Mouse (Mus musculus) limb, embryonic 11.5 days (tissue): ENCODE measurements at regions not wholly inside any gene's neighbourhood (a gene's known extent, or its start where the extent isn't known, plus 50 kb on each side); places are given as distances from the start of the nearest gene placed in this dataset.

ENCODE experiments used
- ATAC-seq: fragments of 200-750 bp; cut with Nextera tagmentation; 2 replicates; pipeline ENCODE4 v1.8.0; 2017; ENCODE audit warnings: low read depth; ENCODE audit not compliant: insufficient number of reproducible peaks, low FRiP score, low TSS enrichment
- DNase-seq: peaks from one replicate; pipeline ENCODE4 v3.0.0-alpha.2; 2015; ENCODE audit warnings: low spot score
- H3K27ac ChIP-seq: fragments of 300-500 bp; sonication (generic); replicated peaks from 2 replicates; pipeline ENCODE4 v1.5.1; 2014; ENCODE audit warnings: low read depth, mild to moderate bottlenecking, low read length
- H3K27me3 ChIP-seq: fragments of 300-500 bp; sonication (generic); 2 replicates; pipeline ENCODE4 v1.6.1; 2014; ENCODE audit warnings: mild to moderate bottlenecking, low read length, mixed read lengths; ENCODE audit not compliant: control insufficient read depth, insufficient read depth
- H3K36me3 ChIP-seq: fragments of 300-500 bp; sonication (generic); 2 replicates; pipeline ENCODE4 v1.6.1; 2014; ENCODE audit warnings: mild to moderate bottlenecking, low read length, moderate library complexity, mixed read lengths; ENCODE audit not compliant: control insufficient read depth, insufficient read depth
- H3K4me1 ChIP-seq: fragments of 300-500 bp; sonication (generic); 2 replicates; pipeline ENCODE4 v1.6.1; 2014; ENCODE audit warnings: low read length, mixed read lengths; ENCODE audit not compliant: control insufficient read depth, insufficient read depth
- H3K4me2 ChIP-seq: fragments of 300-500 bp; sonication (generic); 2 replicates; pipeline ENCODE4 v1.6.1; 2014; ENCODE audit warnings: low read depth, mild to moderate bottlenecking, moderate library complexity; ENCODE audit not compliant: severe bottlenecking
- H3K4me3 ChIP-seq: fragments of 300-500 bp; sonication (generic); 2 replicates; pipeline ENCODE4 v1.5.1; 2014; ENCODE audit warnings: low read depth, low read length
- H3K9ac ChIP-seq: fragments of 300-500 bp; sonication (generic); 2 replicates; pipeline ENCODE4 v1.6.1; 2014; ENCODE audit warnings: mild to moderate bottlenecking, low read length
- H3K9me3 ChIP-seq: fragments of 300-500 bp; sonication (generic); 2 replicates; pipeline ENCODE4 v1.6.1; 2016; ENCODE audit warnings: low read length; ENCODE audit not compliant: control insufficient read depth
- WGBS: fragments of 180-500 bp; shearing (Covaris S2); extraction: QIAGEN DNeasy Blood & Tissue Kit; methylation state at CpG from one replicate; pipeline ENCODE4 v1.1.7; 2014; 5-methylcytosine and 5-hydroxymethylcytosine counted together

GRCm38 (mm10) chr13:59905488-59905887 lies 82.5 kb upstream of the Tut7 start:
- no peak overlapping the region for H3K4me2 ChIP-seq
- WGBS: 94% methylated on average over 3 of the region's 3 CpGs

GRCm38 (mm10) chr13:59904415-59904814 lies 81.5 kb upstream of the Tut7 start:
- no peak overlapping the region for H3K4me3 ChIP-seq
- 92% methylated on average over 1 of the region's 1 CpGs for WGBS
- DNase-seq (no peak), ATAC-seq (no peak)
- H3K4me2 ChIP-seq: no peak overlapping the region
- H3K27me3 ChIP-seq: no peaks in the 10 kb centered on the region
- H3K9me3 ChIP-seq: no peaks in the 10 kb centered on the region
- no peak overlapping the region for H3K9ac ChIP-seq
- no peaks in the 10 kb centered on the region for H3K4me1 ChIP-seq
- no peak overlapping the region for H3K27ac ChIP-seq
- H3K36me3 ChIP-seq: no peaks in the 10 kb centered on the region

More at GRCm38 (mm10) chr13:59905488-59905887, 82.5 kb upstream of the Tut7 start:
- H3K27me3 ChIP-seq: no peaks in the 10 kb centered on the region
- no peak overlapping the region for H3K27ac ChIP-seq
- H3K4me1 ChIP-seq: no peaks in the 10 kb centered on the region
- H3K9me3 ChIP-seq: no peaks in the 10 kb centered on the region
- no peak for DNase-seq
- no peak overlapping the region for H3K9ac ChIP-seq
- no peak overlapping the region for H3K4me3 ChIP-seq
- H3K36me3 ChIP-seq: no peaks in the 10 kb centered on the region
- no peak for ATAC-seq

- H3K9me3 ChIP-seq: no peaks in the 10 kb centered on the region
- no peak overlapping the region for H3K27ac ChIP-seq
- no peak for ATAC-seq
- no peak overlapping the region for H3K9ac ChIP-seq
- H3K4me1 ChIP-seq: no peaks in the 10 kb centered on the region
- WGBS: 71% methylated on average over 7 of the region's 7 CpGs
- H3K4me3 ChIP-seq: no peak overlapping the region
- DNase-seq: no peak
- no peaks in the 10 kb centered on the region for H3K36me3 ChIP-seq
- H3K27me3 ChIP-seq: no peaks in the 10 kb centered on the region
- no peak overlapping the region for H3K4me2 ChIP-seq
Measured at GRCm38 (mm10) chr13:59899521-59899920, 76.6 kb upstream of the Tut7 start.

GRCm38 (mm10) chr13:59895754-59896153 lies 72.8 kb upstream of the Tut7 start:
- H3K27me3 ChIP-seq: no peaks in the 10 kb centered on the region
- ATAC-seq: no peak
- peaks cover 12% of the 10 kb centered on the region; the same call in 1 of the 2 replicates for H3K4me1 ChIP-seq
- no peak for DNase-seq
- H3K27ac ChIP-seq: no peak overlapping the region
- no peak overlapping the region for H3K9ac ChIP-seq
- H3K4me2 ChIP-seq: no peak overlapping the region
- WGBS: 89% methylated on average over 2 of the region's 2 CpGs
- H3K9me3 ChIP-seq: no peaks in the 10 kb centered on the region
- H3K36me3 ChIP-seq: no peaks in the 10 kb centered on the region
- no peak overlapping the region for H3K4me3 ChIP-seq

GRCm38 (mm10) chr13:59894094-59894493 lies 71.1 kb upstream of the Tut7 start:
- H3K27me3 ChIP-seq: no peaks in the 10 kb centered on the region
- WGBS: 64% methylated on average over 5 of the region's 5 CpGs
- H3K36me3 ChIP-seq: no peaks in the 10 kb centered on the region
- peaks cover 12% of the 10 kb centered on the region; the same call in 1 of the 2 replicates for H3K4me1 ChIP-seq
- ATAC-seq (no peak), DNase-seq (no peak)
- H3K4me2 ChIP-seq: no peak overlapping the region
- no peak overlapping the region for H3K9ac ChIP-seq
- no peaks in the 10 kb centered on the region for H3K9me3 ChIP-seq
- no peak overlapping the region for H3K4me3 ChIP-seq
- H3K27ac ChIP-seq: no peak overlapping the region

- Histone ChIP-seq H3K36me3 (no peaks in the 10 kb centered on the region), H3K4me1 (peaks cover 13% of the 10 kb centered on the region; the same call in 1 of the 2 replicates), H3K27ac (no peak overlapping the region), H3K9me3 (no peaks in the 10 kb centered on the region), H3K27me3 (no peaks in the 10 kb centered on the region), H3K4me3 (no peak overlapping the region), H3K4me2 (no peak overlapping the region), H3K9ac (no peak overlapping the region)
- DNase-seq (peak; percentile 40), ATAC-seq (no peak)
- whole genome bisulfite sequencing: 54% methylated on average over 8 of the region's 8 CpGs
Measured at GRCm38 (mm10) chr13:59892961-59893360, 70.0 kb upstream of the Tut7 start.

- H3K4me2 ChIP-seq: no peak overlapping the region
- no peak overlapping the region for H3K9ac ChIP-seq
- no peak overlapping the region for H3K4me3 ChIP-seq
- ATAC-seq (no peak), DNase-seq (peak; percentile 60)
- peaks cover 17% of the 10 kb centered on the region; the same call in 1 of the 2 replicates for H3K4me1 ChIP-seq
- H3K27ac ChIP-seq: no peak overlapping the region
- H3K9me3 ChIP-seq: no peaks in the 10 kb centered on the region
- H3K27me3 ChIP-seq: no peaks in the 10 kb centered on the region
- WGBS: 6% methylated on average over 9 of the region's 9 CpGs
- no peaks in the 10 kb centered on the region for H3K36me3 ChIP-seq
Measured at GRCm38 (mm10) chr13:59892340-59892739, 69.4 kb upstream of the Tut7 start.

- Histone ChIP-seq H3K4me3 (no peak overlapping the region), H3K27ac (no peak overlapping the region), H3K4me1 (peaks cover 17% of the 10 kb centered on the region; the same call in 1 of the 2 replicates), H3K27me3 (no peaks in the 10 kb centered on the region), H3K9me3 (no peaks in the 10 kb centered on the region), H3K4me2 (no peak overlapping the region), H3K36me3 (no peaks in the 10 kb centered on the region), H3K9ac (no peak overlapping the region)
- ATAC-seq (no peak), DNase-seq (no peak)
- WGBS: 34% methylated on average over 8 of the region's 8 CpGs
Measured at GRCm38 (mm10) chr13:59891737-59892136, 68.8 kb upstream of the Tut7 start.

GRCm38 (mm10) chr13:59889468-59890117 lies 66.6 kb upstream of the Tut7 start:
- H3K4me3 ChIP-seq: no peak overlapping the region
- no peak overlapping the region for H3K27ac ChIP-seq
- no peaks in the 10 kb centered on the region for H3K9me3 ChIP-seq
- H3K27me3 ChIP-seq: no peaks in the 10 kb centered on the region
- H3K4me2 ChIP-seq: no peak overlapping the region
- H3K36me3 ChIP-seq: no peaks in the 10 kb centered on the region
- H3K4me1 ChIP-seq: peaks cover 17% of the 10 kb centered on the region; the same call in 1 of the 2 replicates
- DNase-seq: peak; percentile 76
- WGBS: 24% methylated on average over 10 of the region's 10 CpGs
- no peak for ATAC-seq
- H3K9ac ChIP-seq: no peak overlapping the region
